Mouse (Mus musculus): ENCODE data around the gene Nacc1. TPM values are rescaled to one million over a fixed set of nuclear protein-coding genes. Genes with fewer than 3 reads are reported as not detected.

Gene Nacc1
- polyA plus RNA-seq, 1 experiment from 2014 or later, result 11.0 TPM

GRCm38 (mm10) chr8:84729921-84730362, 42.3 kb upstream of the Nacc1 start:
- H3K4me1 ChIP-seq (ENCODE audit: control insufficient read depth, insufficient read depth, low read length), result peaks cover 42% of the 10 kb centered on the region
- no peak overlapping the region for H3K27ac ChIP-seq (ENCODE audit: low read length)
- H3K36me3 ChIP-seq (ENCODE audit: control insufficient read depth, insufficient read depth, low read length), result no peaks in the 10 kb centered on the region
- no peak for ATAC-seq
- H3K27me3 ChIP-seq (replicated peaks; ENCODE audit: control insufficient read depth, insufficient read depth, low read length), result no peaks in the 10 kb centered on the region
- H3K4me2 ChIP-seq (ENCODE audit: low read depth, low read length), result no peak overlapping the region
- WGBS, result 86% methylated on average over 16 of the region's 16 CpGs
- no peak overlapping the region for H3K4me3 ChIP-seq (ENCODE audit: low read length)
- H3K9ac ChIP-seq (ENCODE audit: low read depth, low read length), result no peak overlapping the region
- no peaks in the 10 kb centered on the region for H3K9me3 ChIP-seq (ENCODE audit: control insufficient read depth, low read length)

- H3K36me3 ChIP-seq (ENCODE audit: control insufficient read depth, insufficient read depth, low read length), result no peaks in the 10 kb centered on the region
Observed at GRCm38 (mm10) chr8:84728474-84728873, 40.8 kb upstream of the Nacc1 start.

GRCm38 (mm10) chr8:84725941-84726259, 38.2 kb upstream of the Nacc1 start:
- 0 out of 2 replicates have a peak overlapping the region, but pooled peaks have one; percentile 32 for H3K27ac ChIP-seq (ENCODE audit: low read length)
- H3K9ac ChIP-seq (ENCODE audit: low read depth, low read length), result peak overlapping the region; percentile 17; the same call in 1 of the 2 replicates
- no peaks in the 10 kb centered on the region for H3K9me3 ChIP-seq (ENCODE audit: control insufficient read depth, low read length)
- no peak for ATAC-seq
- no peak overlapping the region for H3K4me2 ChIP-seq (ENCODE audit: low read depth, low read length)
- peaks cover 52% of the 10 kb centered on the region for H3K4me1 ChIP-seq (ENCODE audit: control insufficient read depth, insufficient read depth, low read length)
- no peaks in the 10 kb centered on the region for H3K36me3 ChIP-seq (ENCODE audit: control insufficient read depth, insufficient read depth, low read length)
- no peaks in the 10 kb centered on the region for H3K27me3 ChIP-seq (replicated peaks; ENCODE audit: control insufficient read depth, insufficient read depth, low read length)
- no peak overlapping the region for H3K4me3 ChIP-seq (ENCODE audit: low read length)
- WGBS, result 40% methylated on average over 3 of the region's 3 CpGs

More at GRCm38 (mm10) chr8:84728474-84728873, 40.8 kb upstream of the Nacc1 start:
- Histone ChIP-seq H3K4me2 (ENCODE audit: low read depth, low read length) (no peak overlapping the region), H3K27me3 (replicated peaks; ENCODE audit: control insufficient read depth, insufficient read depth, low read length) (no peaks in the 10 kb centered on the region), H3K4me1 (ENCODE audit: control insufficient read depth, insufficient read depth, low read length) (peaks cover 56% of the 10 kb centered on the region), H3K4me3 (ENCODE audit: low read length) (no peak overlapping the region), H3K9ac (ENCODE audit: low read depth, low read length) (no peak overlapping the region), H3K27ac (ENCODE audit: low read length) (no peak overlapping the region), H3K9me3 (ENCODE audit: control insufficient read depth, low read length) (no peaks in the 10 kb centered on the region)
- WGBS, result 71% methylated on average over 3 of the region's 3 CpGs
- no peak for ATAC-seq

GRCm38 (mm10) chr8:84725246-84725940, 37.7 kb upstream of the Nacc1 start:
- peak overlapping the region; percentile 40 for H3K9ac ChIP-seq (ENCODE audit: low read depth, low read length)

GRCm38 (mm10) chr8:84724683-84725082, 37.0 kb upstream of the Nacc1 start:
- Histone ChIP-seq H3K27me3 (replicated peaks; ENCODE audit: control insufficient read depth, insufficient read depth, low read length) (no peaks in the 10 kb centered on the region), H3K9ac (ENCODE audit: low read depth, low read length) (peak overlapping the region; percentile 40), H3K36me3 (ENCODE audit: control insufficient read depth, insufficient read depth, low read length) (no peaks in the 10 kb centered on the region), H3K9me3 (ENCODE audit: control insufficient read depth, low read length) (no peaks in the 10 kb centered on the region), H3K4me1 (ENCODE audit: control insufficient read depth, insufficient read depth, low read length) (peaks cover 46% of the 10 kb centered on the region), H3K4me2 (ENCODE audit: low read depth, low read length) (no peak overlapping the region), H3K27ac (ENCODE audit: low read length) (peak overlapping the region; percentile 92; the same call in 1 of the 2 replicates), H3K4me3 (ENCODE audit: low read length) (no peak overlapping the region)
- ATAC-seq, result no peak
- WGBS, result 51% methylated on average over 9 of the region's 9 CpGs

More at GRCm38 (mm10) chr8:84725246-84725940, 37.7 kb upstream of the Nacc1 start:
- Histone ChIP-seq H3K4me2 (ENCODE audit: low read depth, low read length) (no peak overlapping the region), H3K9me3 (ENCODE audit: control insufficient read depth, low read length) (no peaks in the 10 kb centered on the region), H3K27me3 (replicated peaks; ENCODE audit: control insufficient read depth, insufficient read depth, low read length) (no peaks in the 10 kb centered on the region), H3K36me3 (ENCODE audit: control insufficient read depth, insufficient read depth, low read length) (no peaks in the 10 kb centered on the region), H3K4me3 (ENCODE audit: low read length) (no peak overlapping the region), H3K4me1 (ENCODE audit: control insufficient read depth, insufficient read depth, low read length) (peaks cover 47% of the 10 kb centered on the region), H3K27ac (ENCODE audit: low read length) (0 out of 2 replicates have a peak overlapping the region, but pooled peaks have one; percentile 32)
- WGBS, result 62% methylated on average over 10 of the region's 10 CpGs
- no peak for ATAC-seq

- Histone ChIP-seq H3K27me3 (replicated peaks; ENCODE audit: control insufficient read depth, insufficient read depth, low read length) (peaks cover 4% of the 10 kb centered on the region; the same call in 1 of the 2 replicates), H3K4me1 (ENCODE audit: control insufficient read depth, insufficient read depth, low read length) (peaks cover 46% of the 10 kb centered on the region), H3K4me2 (ENCODE audit: low read depth, low read length) (peak overlapping the region; percentile 41; the same call in 1 of the 2 replicates), H3K9ac (ENCODE audit: low read depth, low read length) (peak overlapping the region; percentile 40; the same call in 1 of the 2 replicates), H3K36me3 (ENCODE audit: control insufficient read depth, insufficient read depth, low read length) (no peaks in the 10 kb centered on the region), H3K9me3 (ENCODE audit: control insufficient read depth, low read length) (no peaks in the 10 kb centered on the region), H3K4me3 (ENCODE audit: low read length) (peak overlapping the region; percentile 15; the same call in 1 of the 2 replicates), H3K27ac (ENCODE audit: low read length) (peak overlapping the region; percentile 92)
- 37% methylated on average over 6 of the region's 7 CpGs for WGBS
- ATAC-seq, result peak; percentile 26
Observed at GRCm38 (mm10) chr8:84723571-84723900, 35.9 kb upstream of the Nacc1 start.

GRCm38 (mm10) chr8:84722850-84723570, 35.3 kb upstream of the Nacc1 start, which contains the start of gene G430095P16Rik:
Gene G430095P16Rik, plus strand, starts transcription at chr8:84723007.
- ATAC-seq, result peak; percentile 94
- peak within 1 kb of the TSS; percentile 41 for H3K4me2 ChIP-seq (ENCODE audit: low read depth, low read length)
- no peaks in the 10 kb centered on the region for H3K36me3 ChIP-seq (ENCODE audit: control insufficient read depth, insufficient read depth, low read length)
- WGBS, result 9% methylated on average over 10 of the region's 10 CpGs
- peak within 1 kb of the TSS; percentile 40 for H3K9ac ChIP-seq (ENCODE audit: low read depth, low read length)
- peak within 1 kb of the TSS; percentile 92 for H3K27ac ChIP-seq (ENCODE audit: low read length)
- peaks cover 46% of the 10 kb centered on the region for H3K4me1 ChIP-seq (ENCODE audit: control insufficient read depth, insufficient read depth, low read length)
- H3K4me3 ChIP-seq (ENCODE audit: low read length), result peak within 1 kb of the TSS; percentile 15; the same call in 1 of the 2 replicates
- no peaks in the 10 kb centered on the region for H3K9me3 ChIP-seq (ENCODE audit: control insufficient read depth, low read length)
- H3K27me3 ChIP-seq (replicated peaks; ENCODE audit: control insufficient read depth, insufficient read depth, low read length), result peaks cover 6% of the 10 kb centered on the region; the same call in 1 of the 2 replicates

- Histone ChIP-seq H3K4me2 (ENCODE audit: low read depth, low read length) (no peak overlapping the region), H3K27me3 (replicated peaks; ENCODE audit: control insufficient read depth, insufficient read depth, low read length) (peaks cover 10% of the 10 kb centered on the region; the same call in 1 of the 2 replicates), H3K9me3 (ENCODE audit: control insufficient read depth, low read length) (no peaks in the 10 kb centered on the region), H3K36me3 (ENCODE audit: control insufficient read depth, insufficient read depth, low read length) (no peaks in the 10 kb centered on the region; the same call in 1 of the 2 replicates), H3K9ac (ENCODE audit: low read depth, low read length) (peak overlapping the region; percentile 23; the same call in 1 of the 2 replicates), H3K27ac (ENCODE audit: low read length) (peak overlapping the region; percentile 92), H3K4me1 (ENCODE audit: control insufficient read depth, insufficient read depth, low read length) (peaks cover 46% of the 10 kb centered on the region), H3K4me3 (ENCODE audit: low read length) (no peak overlapping the region)
- no peak for ATAC-seq
- WGBS, result 58% methylated on average over 6 of the region's 6 CpGs
Observed at GRCm38 (mm10) chr8:84722530-84722849, 34.8 kb upstream of the Nacc1 start.

GRCm38 (mm10) chr8:84718959-84719690, 31.5 kb upstream of the Nacc1 start:
- Histone ChIP-seq H3K36me3 (ENCODE audit: control insufficient read depth, insufficient read depth, low read length) (no peaks in the 10 kb centered on the region; the same call in 1 of the 2 replicates), H3K4me3 (ENCODE audit: low read length) (no peak overlapping the region), H3K9ac (ENCODE audit: low read depth, low read length) (no peak overlapping the region), H3K27me3 (replicated peaks; ENCODE audit: control insufficient read depth, insufficient read depth, low read length) (peaks cover 32% of the 10 kb centered on the region), H3K4me2 (ENCODE audit: low read depth, low read length) (no peak overlapping the region), H3K9me3 (ENCODE audit: control insufficient read depth, low read length) (no peaks in the 10 kb centered on the region), H3K4me1 (ENCODE audit: control insufficient read depth, insufficient read depth, low read length) (peaks cover 27% of the 10 kb centered on the region), H3K27ac (ENCODE audit: low read length) (no peak overlapping the region)
- no peak for ATAC-seq
- WGBS, result 80% methylated on average over 5 of the region's 5 CpGs

Data from intestine, embryonic 16.5 days (tissue).